Comparison of ENCODE assay signal across 10 mouse cellular contexts in the genomic region with DNA sequence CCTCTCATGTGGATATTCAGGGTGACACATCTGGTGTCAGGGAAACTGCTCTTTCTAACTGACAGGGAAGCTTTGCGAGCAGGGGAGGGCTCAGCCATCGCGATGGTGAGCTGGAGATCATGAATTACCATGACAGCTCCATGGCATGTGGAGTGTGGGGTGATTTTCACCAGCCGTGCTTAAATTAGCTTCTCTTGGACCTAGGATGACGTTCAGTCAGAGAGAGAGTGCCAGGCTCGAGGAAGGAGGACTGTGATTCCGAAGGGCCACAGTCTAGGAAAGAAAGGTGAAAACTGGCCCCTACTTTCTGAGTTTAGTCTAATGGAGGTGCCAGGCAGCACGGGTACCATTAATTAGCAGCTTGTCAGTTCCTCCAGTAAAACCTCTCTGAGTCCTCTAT.
A peak's percentile ranks its signal among the peaks of the same experiment; 100 is the strongest.
DNase-seq lines count a peak whose midpoint lies in the region; ATAC-seq and TF ChIP-seq lines count a peak whose summit lies in the region.
"Had no signal": no experiment of that assay in that cellular context is flagged by ENCODE, and none has a peak within 500 bp of the region (broad histone marks: within the 10 kb centered on the region; RNA-seq: fewer than 3 reads in every experiment).

No protein-coding gene starts in this region.

- H3K9ac ChIP-seq in kidney, embryonic 14.5 days (ENCODE audit: low read depth, low read length): no peak overlapping the region
- no peak overlapping the region for H3K9ac ChIP-seq in forebrain, postnatal 0 days
- no peak overlapping the region for H3K9ac ChIP-seq in hindbrain, postnatal 0 days (replicated peaks; ENCODE audit: low read length)
- no peak overlapping the region for H3K9ac ChIP-seq in neural tube, embryonic 14.5 days (replicated peaks; ENCODE audit: low read depth, low read length)

- WGBS in kidney, embryonic 14.5 days: 12% methylated on average over 8 of the region's 8 CpGs
- 35% methylated on average over 8 of the region's 8 CpGs for WGBS in kidney, adult 2 months
- WGBS in forebrain, postnatal 0 days: 21% methylated on average over 8 of the region's 8 CpGs
- 13% methylated on average over 8 of the region's 8 CpGs for WGBS in hindbrain, postnatal 0 days
- WGBS in neural tube, embryonic 14.5 days: 9% methylated on average over 8 of the region's 8 CpGs

- H3K4me3 ChIP-seq in kidney, embryonic 14.5 days (ENCODE audit: low read length): no peak overlapping the region
- no peak overlapping the region for H3K4me3 ChIP-seq in kidney, adult 2 months (ENCODE audit: insufficient read depth, low read depth, low read length)
- H3K4me3 ChIP-seq in forebrain, postnatal 0 days (ENCODE audit: low read depth, low read length): no peak overlapping the region
- no peak overlapping the region for H3K4me3 ChIP-seq in hindbrain, postnatal 0 days (ENCODE audit: low read length)
- H3K4me3 ChIP-seq in neural tube, embryonic 14.5 days (ENCODE audit: low read depth, low read length): no peak overlapping the region

- H3K4me1 ChIP-seq in kidney, embryonic 14.5 days (ENCODE audit: control insufficient read depth, insufficient read depth, low read length): peaks cover 36% of the 10 kb centered on the region
- H3K4me1 ChIP-seq in kidney, adult 2 months (ENCODE audit: control insufficient read depth, insufficient read depth, low read length): peaks cover 8% of the 10 kb centered on the region; the same call in 1 of the 2 replicates
- peaks cover 8% of the 10 kb centered on the region; the same call in 1 of the 2 replicates for H3K4me1 ChIP-seq in forebrain, postnatal 0 days (ENCODE audit: insufficient read depth)
- peaks cover 22% of the 10 kb centered on the region for H3K4me1 ChIP-seq in hindbrain, postnatal 0 days (ENCODE audit: insufficient read depth, low read length)
- H3K4me1 ChIP-seq in neural tube, embryonic 14.5 days (ENCODE audit: control insufficient read depth, insufficient read depth, low read length): peaks cover 25% of the 10 kb centered on the region

- TF ChIP-seq CTCF in kidney, adult 2 months (conservative IDR thresholded peaks at IDR 0.05; ENCODE audit: insufficient read depth, insufficient read length, low read depth, low read length): no peak
- TF ChIP-seq CTCF in forebrain, postnatal 0 days (IDR thresholded peaks at IDR 0.05; ENCODE audit: low read depth): no peak
- no peak for TF ChIP-seq CTCF in hindbrain, postnatal 0 days (IDR thresholded peaks at IDR 0.05; ENCODE audit: low read depth)

- H3K27ac ChIP-seq in kidney, embryonic 14.5 days (ENCODE audit: low read depth, low read length): no peak overlapping the region; the same call in 1 of the 2 replicates
- no peak overlapping the region for H3K27ac ChIP-seq in kidney, adult 2 months (ENCODE audit: insufficient read depth, low read depth, low read length)
- H3K27ac ChIP-seq in forebrain, postnatal 0 days (ENCODE audit: low read depth, low read length): no peak overlapping the region
- H3K27ac ChIP-seq in hindbrain, postnatal 0 days: peak overlapping the region; percentile 45; the same call in 1 of the 2 replicates
- peak overlapping the region; percentile 7; the same call in 1 of the 2 replicates for H3K27ac ChIP-seq in neural tube, embryonic 14.5 days (ENCODE audit: low read depth, low read length)

- ATAC-seq in kidney, embryonic 14.5 days (ENCODE audit: low FRiP score, low TSS enrichment): 0 out of 2 replicates have a peak, but pooled peaks have one; percentile 18
- peak; percentile 49 for ATAC-seq in forebrain, postnatal 0 days
- peak; percentile 58; the same call in 1 of the 2 replicates for ATAC-seq in hindbrain, postnatal 0 days
- ATAC-seq in neural tube, embryonic 14.5 days (ENCODE audit: low read depth): 0 out of 2 replicates have a peak, but pooled peaks have one; percentile 25

- no peaks in the 10 kb centered on the region for H3K36me3 ChIP-seq in kidney, embryonic 14.5 days (ENCODE audit: control insufficient read depth, insufficient read depth, low read length)
- H3K36me3 ChIP-seq in kidney, adult 2 months (ENCODE audit: control insufficient read depth, insufficient read depth, low read length): no peaks in the 10 kb centered on the region
- no peaks in the 10 kb centered on the region for H3K36me3 ChIP-seq in forebrain, postnatal 0 days (ENCODE audit: insufficient read depth)
- no peaks in the 10 kb centered on the region for H3K36me3 ChIP-seq in hindbrain, postnatal 0 days (ENCODE audit: insufficient read depth, low read length)
- no peaks in the 10 kb centered on the region for H3K36me3 ChIP-seq in neural tube, embryonic 14.5 days (ENCODE audit: control insufficient read depth, insufficient read depth, low read length)

- H3K4me2 ChIP-seq in kidney, embryonic 14.5 days (replicated peaks; ENCODE audit: low read depth, low read length): peak overlapping the region; percentile 15; the same call in 1 of the 2 replicates
- H3K4me2 ChIP-seq in forebrain, postnatal 0 days (ENCODE audit: low read depth): no peak overlapping the region
- 0 out of 2 replicates have a peak overlapping the region, but pooled peaks have one; percentile 13 for H3K4me2 ChIP-seq in hindbrain, postnatal 0 days (ENCODE audit: low read depth, low read length)
- H3K4me2 ChIP-seq in neural tube, embryonic 14.5 days (ENCODE audit: low read depth, low read length): no peak overlapping the region

- H3K27me3 ChIP-seq in kidney, embryonic 14.5 days (ENCODE audit: control insufficient read depth, insufficient read depth, low read length): no peaks in the 10 kb centered on the region
- H3K27me3 ChIP-seq in kidney, adult 2 months (replicated peaks; ENCODE audit: control insufficient read depth, insufficient read depth, low read length): no peaks in the 10 kb centered on the region
- H3K27me3 ChIP-seq in forebrain, postnatal 0 days (ENCODE audit: insufficient read depth, low read length): no peaks in the 10 kb centered on the region
- no peaks in the 10 kb centered on the region for H3K27me3 ChIP-seq in hindbrain, postnatal 0 days (ENCODE audit: insufficient read depth, low read length)
- H3K27me3 ChIP-seq in neural tube, embryonic 14.5 days (ENCODE audit: control insufficient read depth, insufficient read depth, low read length): no peaks in the 10 kb centered on the region
- H3K27me3 ChIP-seq: CH12.LX had no signal

- no peaks in the 10 kb centered on the region for H3K9me3 ChIP-seq in kidney, embryonic 14.5 days (ENCODE audit: control insufficient read depth, low read length)
- no peaks in the 10 kb centered on the region for H3K9me3 ChIP-seq in forebrain, postnatal 0 days (ENCODE audit: low read length)
- H3K9me3 ChIP-seq in hindbrain, postnatal 0 days (ENCODE audit: low read length): no peaks in the 10 kb centered on the region
- H3K9me3 ChIP-seq in neural tube, embryonic 14.5 days (ENCODE audit: control insufficient read depth, low read length): no peaks in the 10 kb centered on the region

- DNase-seq in kidney, adult 2 months: no peak
- DNase-seq in forebrain, postnatal 0 days: no peak
- DNase-seq in hindbrain, postnatal 0 days (ENCODE audit: low spot score): peak; percentile 53
- no peak for DNase-seq in B cell, adult 2 months
- DNase-seq in adrenal gland, postnatal 25 days: no peak
- no peak for DNase-seq in spleen, adult 12 weeks (ENCODE audit: low spot score)
- DNase-seq: lung, adult 18-20 months had no signal

- TF ChIP-seq POLR2A in kidney, adult 2 months (IDR thresholded peaks at IDR 0.05; ENCODE audit: low read depth, low read length): no peak

Comparison
In these comparisons a context has a peak if more than half of its experiments do, and no peak if none do; other contexts are left out.
1. H3K27ac ChIP-seq: peak in hindbrain, postnatal 0 days (single experiment) and neural tube, embryonic 14.5 days (single experiment); none in kidney, embryonic 14.5 days (single experiment), kidney, adult 2 months (single experiment) and forebrain, postnatal 0 days (single experiment).
2. H3K4me2 ChIP-seq: peak in kidney, embryonic 14.5 days (single experiment) and hindbrain, postnatal 0 days (single experiment); none in forebrain, postnatal 0 days (single experiment) and neural tube, embryonic 14.5 days (single experiment).
3. Peak in every context shown above with its lines, with median percentiles within 50 percentile points of each other: ATAC-seq.